Mouse (Mus musculus) layer of hippocampus, adult 8-10 months (tissue): ENCODE measurements around the gene Sorcs3. TPM values are rescaled to one million over a fixed set of nuclear protein-coding genes. Genes with fewer than 3 reads are reported as not detected.

ENCODE experiments used
- DNase-seq, 2 experiments: peaks; one replicate each; pipeline ENCODE4 v3.0.0; 2022; ENCODE audit warnings: low spot score in 2 of 2
- total RNA-seq, 4 experiments: library from RNA; stranded (reverse); gene quantifications; 2 replicates each; pipeline ENCODE4 v1.2.4; 2022

Gene Sorcs3
- total RNA-seq, 4 experiments from 2014 or later, result 32.1 to 38.9 (median 34.6) TPM

GRCm38 (mm10) chr19:48378006-48378540, 172.2 kb downstream of the Sorcs3 start:
- no peak for DNase-seq

GRCm38 (mm10) chr19:48391551-48391950, 185.7 kb downstream of the Sorcs3 start:
- peak in 1 of 2 experiments; percentile 52 for DNase-seq

- DNase-seq, result no peak
Measured at GRCm38 (mm10) chr19:48404774-48405495, 199.1 kb downstream of the Sorcs3 start.

GRCm38 (mm10) chr19:48408221-48408620, 202.4 kb downstream of the Sorcs3 start:
- no peak for DNase-seq

- no peak for DNase-seq
Measured at GRCm38 (mm10) chr19:48411332-48411731, 205.5 kb downstream of the Sorcs3 start.

GRCm38 (mm10) chr19:48413836-48414235, 208.0 kb downstream of the Sorcs3 start:
- peak; percentile 17 to 68 for DNase-seq

GRCm38 (mm10) chr19:48418356-48418755, 212.5 kb downstream of the Sorcs3 start:
- no peak for DNase-seq

GRCm38 (mm10) chr19:48429263-48429662, 223.4 kb downstream of the Sorcs3 start:
- DNase-seq, result peak; percentile 58 to 59

- DNase-seq, result peak; percentile 26 to 47
Measured at GRCm38 (mm10) chr19:48429755-48430154, 223.9 kb downstream of the Sorcs3 start.

GRCm38 (mm10) chr19:48430328-48430727, 224.5 kb downstream of the Sorcs3 start:
- DNase-seq, result no peak

- no peak for DNase-seq
Measured at GRCm38 (mm10) chr19:48438450-48438849, 232.6 kb downstream of the Sorcs3 start.

- no peak for DNase-seq
Measured at GRCm38 (mm10) chr19:48461141-48461540, 255.3 kb downstream of the Sorcs3 start.

GRCm38 (mm10) chr19:48462426-48462825, 256.6 kb downstream of the Sorcs3 start:
- DNase-seq, result no peak

GRCm38 (mm10) chr19:48463494-48463893, 257.7 kb downstream of the Sorcs3 start:
- peak; percentile 51 to 68 for DNase-seq

- DNase-seq, result no peak
Measured at GRCm38 (mm10) chr19:48467471-48467870, 261.6 kb downstream of the Sorcs3 start.

GRCm38 (mm10) chr19:48469791-48470410, 264.1 kb downstream of the Sorcs3 start:
- no peak for DNase-seq

GRCm38 (mm10) chr19:48471927-48472326, 266.1 kb downstream of the Sorcs3 start:
- DNase-seq, result no peak

- no peak for DNase-seq
Measured at GRCm38 (mm10) chr19:48475784-48476410, 270.1 kb downstream of the Sorcs3 start.

GRCm38 (mm10) chr19:48478864-48479263, 273.0 kb downstream of the Sorcs3 start:
- peak in 1 of 2 experiments; percentile 22 for DNase-seq

- no peak for DNase-seq
Measured at GRCm38 (mm10) chr19:48482946-48483345, 277.1 kb downstream of the Sorcs3 start.

GRCm38 (mm10) chr19:48491111-48491510, 285.3 kb downstream of the Sorcs3 start:
- no peak for DNase-seq
